Mouse (Mus musculus) fibroblast of lung, adult 2 months (primary cell): Measurements from ENCODE around the gene Paqr9.
"Not testable (repeated sequence)": the region's sequence is repeated elsewhere in the genome, so short reads cannot be mapped to it uniquely, and the experiment has no call there.

Source experiments
- DNase-seq: peaks from one replicate; pipeline ENCODE4 v3.0.0-alpha.2; 2011; ENCODE audit warnings: low read depth

Gene Paqr9

GRCm38 (mm10) chr9:95559059-95559935, at the start of gene Paqr9:
Gene Paqr9 (plus strand): TSS chr9:95559657.
- no peak for DNase-seq

GRCm38 (mm10) chr9:95510693-95511404, 48.6 kb upstream of the Paqr9 start:
- no peak for DNase-seq

GRCm38 (mm10) chr9:95511472-95512330, 47.8 kb upstream of the Paqr9 start, which contains the start of gene U2surp:
Gene U2surp (minus strand): TSS chr9:95511996.
- peak; percentile 93 for DNase-seq

- DNase-seq = no peak
Measured at GRCm38 (mm10) chr9:95512331-95513030, 47.0 kb upstream of the Paqr9 start.

DNA sequence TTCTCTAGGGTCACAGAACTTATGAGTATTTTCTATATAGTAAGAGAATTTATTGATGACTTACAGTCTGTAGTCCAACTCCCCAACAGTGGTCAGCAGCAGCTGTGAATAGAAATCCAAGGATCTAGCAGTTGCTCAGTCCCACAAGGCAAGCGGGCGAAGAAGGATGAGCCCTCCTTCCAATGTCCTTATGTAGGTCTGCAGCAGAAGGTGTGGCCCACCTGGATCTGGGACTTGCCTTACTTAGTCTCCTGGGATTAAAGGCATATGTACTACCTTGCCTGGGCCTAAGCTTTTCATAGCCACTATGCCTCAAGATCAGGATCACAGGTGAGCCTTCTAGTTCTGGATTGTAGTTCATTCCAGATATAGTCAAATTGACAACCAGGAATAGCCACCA, 45.7 kb upstream of the Paqr9 start:
- no peak for DNase-seq

GRCm38 (mm10) chr9:95514361-95514760, 45.1 kb upstream of the Paqr9 start:
- DNase-seq = not testable (repeated sequence)

DNA sequence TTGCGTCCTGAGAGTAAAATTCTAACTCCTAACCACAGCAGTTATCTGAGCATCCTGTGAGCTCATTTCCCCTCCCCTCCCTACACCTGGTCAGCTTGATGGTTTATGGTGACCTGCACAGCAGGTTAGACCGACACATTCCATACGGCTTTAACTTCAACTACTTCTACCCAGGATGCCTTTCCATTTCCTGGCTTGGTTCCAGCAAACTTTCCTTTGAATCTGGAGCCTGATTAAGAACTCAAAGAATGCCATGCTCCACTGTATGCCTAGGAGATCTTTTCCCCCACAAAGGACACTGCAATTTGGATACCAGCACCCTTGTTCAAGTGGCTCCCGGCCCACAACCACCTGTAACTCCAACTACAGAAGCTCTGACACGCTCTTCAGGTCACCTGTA, 38.9 kb upstream of the Paqr9 start:
- DNase-seq = no peak

GRCm38 (mm10) chr9:95521031-95521430, 38.4 kb upstream of the Paqr9 start:
- DNase-seq = no peak

- no peak for DNase-seq
Measured at GRCm38 (mm10) chr9:95521566-95521965, 37.9 kb upstream of the Paqr9 start.

- DNase-seq = no peak
Measured at GRCm38 (mm10) chr9:95522561-95522960, 36.9 kb upstream of the Paqr9 start.

- DNase-seq = no peak
Measured at GRCm38 (mm10) chr9:95525376-95525775, 34.1 kb upstream of the Paqr9 start.

DNA sequence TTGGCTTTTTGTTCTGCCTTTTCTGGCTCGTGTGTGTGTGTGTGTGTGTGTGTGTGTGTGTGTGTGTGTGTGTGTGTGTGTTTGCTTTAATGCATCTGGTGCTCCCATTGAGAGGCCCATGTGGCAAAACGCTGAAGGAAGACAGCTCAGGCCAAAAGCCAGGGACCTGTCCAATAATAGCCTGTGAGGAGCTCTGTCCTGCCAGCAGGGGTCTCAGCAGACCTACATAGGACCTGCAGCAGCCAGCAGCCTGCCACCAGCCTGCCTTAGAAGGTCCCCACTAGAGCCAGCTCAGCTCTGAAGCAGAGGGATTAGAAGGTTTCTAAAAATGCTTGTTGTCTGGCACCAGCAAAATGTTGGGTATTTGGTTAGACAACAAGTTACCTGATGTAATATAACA, 33.5 kb upstream of the Paqr9 start:
- no peak for DNase-seq

DNA sequence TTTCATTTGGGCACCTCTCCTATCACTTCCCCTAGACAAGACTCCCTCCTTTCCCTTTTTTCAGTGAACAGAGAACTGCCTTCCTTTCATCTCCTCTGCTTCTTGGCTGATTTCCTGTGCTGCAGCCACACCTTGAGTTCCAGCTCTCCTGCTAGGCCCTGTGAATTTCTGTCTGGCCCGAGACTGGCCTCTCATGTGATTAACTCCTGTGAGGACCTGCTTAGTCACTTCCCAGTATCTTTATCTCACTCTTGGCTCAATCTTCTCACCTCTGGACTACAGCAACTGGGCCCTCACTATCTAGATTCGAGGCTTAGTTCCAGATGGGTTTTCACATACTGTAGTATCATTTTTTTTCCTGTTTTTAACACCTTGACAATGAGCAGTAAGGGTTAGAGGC, 31.8 kb upstream of the Paqr9 start:
- DNase-seq = no peak

DNA sequence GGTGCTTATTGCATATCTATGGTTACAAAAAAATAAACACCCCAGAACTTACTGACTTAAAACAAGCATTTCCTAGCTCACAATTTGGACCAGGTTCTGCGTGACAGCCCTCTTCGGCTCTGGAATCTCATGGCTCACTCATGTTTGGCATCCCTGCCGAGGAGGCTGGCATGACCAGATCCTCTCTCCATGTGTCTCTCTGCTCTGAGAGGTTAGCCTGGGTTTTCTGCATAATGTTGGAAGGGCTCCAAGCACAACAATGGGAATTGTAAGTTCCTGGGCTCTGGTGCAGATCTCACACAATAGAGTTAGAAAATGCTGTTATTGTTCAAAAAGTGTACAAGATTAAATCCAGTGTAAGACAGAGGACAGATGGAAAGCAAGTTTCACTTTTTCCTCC, 28.3 kb upstream of the Paqr9 start:
- DNase-seq = no peak

- no peak for DNase-seq
Measured at GRCm38 (mm10) chr9:95533817-95534216, 25.6 kb upstream of the Paqr9 start.

- DNase-seq = no peak
Measured at GRCm38 (mm10) chr9:95539176-95539800, 20.2 kb upstream of the Paqr9 start.

DNA sequence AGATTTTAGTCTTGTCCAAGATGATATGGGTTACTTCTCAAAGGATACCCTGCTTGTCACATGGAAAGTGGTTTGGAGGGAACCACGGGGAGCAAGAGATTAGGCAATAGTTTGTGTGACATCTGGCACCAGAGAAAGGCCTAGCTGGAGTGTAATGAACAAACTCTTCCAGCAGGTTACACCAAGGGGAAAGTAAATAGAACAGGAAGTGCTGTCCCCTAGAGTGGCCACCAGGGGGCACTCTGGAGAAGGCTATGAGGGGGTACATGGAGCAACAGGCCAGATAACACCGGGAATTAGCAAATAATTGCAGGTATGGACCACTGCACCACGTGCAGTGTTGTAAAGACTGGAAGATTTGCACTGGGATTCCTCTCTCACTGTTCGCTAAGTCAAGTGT, 19.0 kb upstream of the Paqr9 start:
- DNase-seq = no peak

GRCm38 (mm10) chr9:95541208-95541607, 18.2 kb upstream of the Paqr9 start:
- DNase-seq = no peak

GRCm38 (mm10) chr9:95541650-95542432, 17.6 kb upstream of the Paqr9 start:
- DNase-seq = no peak

DNA sequence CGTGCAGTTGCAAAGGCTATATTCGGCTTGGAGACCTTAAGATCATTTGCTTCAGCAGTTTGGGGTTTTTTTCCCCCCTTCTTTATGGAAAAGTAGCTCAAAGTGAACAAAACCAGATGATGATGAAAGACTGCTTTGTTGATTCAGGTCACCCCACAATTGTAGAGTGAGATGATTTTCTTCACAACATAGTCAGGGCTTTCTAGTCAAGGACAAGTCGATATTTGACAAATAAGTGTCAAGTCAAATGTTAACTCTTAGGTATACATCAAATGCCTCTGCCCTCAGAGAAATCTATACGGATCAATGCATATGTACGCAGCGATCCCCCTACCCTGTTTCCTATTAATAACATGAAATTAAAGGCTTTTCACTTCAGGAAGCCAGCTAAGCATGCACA, 17.0 kb upstream of the Paqr9 start:
- no peak for DNase-seq
